Mouse (Mus musculus) thymus, adult 2 months (tissue): ENCODE results near the gene Fam173a. TPM values are rescaled to one million over a fixed set of nuclear protein-coding genes. Genes with fewer than 3 reads are reported as not detected.
A peak's percentile ranks its signal among the peaks of the same experiment; 100 is the strongest.

Source experiments
- DNase-seq: peaks from one replicate; pipeline ENCODE4 v3.0.0; 2021
- H3K27ac ChIP-seq: fragments of 200-500 bp; 2 replicates; pipeline ENCODE4 v1.5.1; 2012; ENCODE audit warnings: low read length, control low read depth; ENCODE audit not compliant: control insufficient read depth, insufficient read depth
- H3K27me3 ChIP-seq: fragments of 200-500 bp; 2 replicates; pipeline ENCODE4 v1.6.1; 2012; ENCODE audit warnings: mild to moderate bottlenecking, low read length, moderate library complexity, mixed read lengths; ENCODE audit not compliant: control insufficient read depth, insufficient read depth
- H3K36me3 ChIP-seq: fragments of 200-500 bp; 2 replicates; pipeline ENCODE4 v1.6.1; 2012; ENCODE audit warnings: mild to moderate bottlenecking, low read length, moderate library complexity; ENCODE audit not compliant: control insufficient read depth, insufficient read depth
- H3K4me1 ChIP-seq: fragments of 200-500 bp; replicated peaks from 2 replicates; pipeline ENCODE4 v1.6.1; 2012; ENCODE audit warnings: low read length; ENCODE audit not compliant: control insufficient read depth, insufficient read depth
- H3K4me3 ChIP-seq: fragments of 200-500 bp; 2 replicates; pipeline ENCODE4 v1.5.1; 2012; ENCODE audit warnings: mild to moderate bottlenecking, low read length, control low read depth, moderate library complexity; ENCODE audit not compliant: control insufficient read depth, insufficient read depth
- CTCF ChIP-seq: fragments of 200-500 bp; IDR thresholded peaks from 2 replicates; pipeline ENCODE4 v1.5.1; 2012; ENCODE audit warnings: mild to moderate bottlenecking, control low read depth, low read length, moderate library complexity, borderline replicate concordance; ENCODE audit not compliant: control insufficient read depth, poor library complexity, insufficient read depth; ENCODE audit errors: extremely low read depth
- POLR2A ChIP-seq: fragments of 200-500 bp; IDR thresholded peaks from 2 replicates; pipeline ENCODE4 v1.6.1; 2012; ENCODE audit warnings: mild to moderate bottlenecking, low read length, control low read depth, moderate library complexity; ENCODE audit not compliant: control insufficient read depth, poor library complexity, insufficient read depth; ENCODE audit errors: extremely low read depth
- WGBS: fragments of 180-500 bp; shearing (Covaris S2); methylation state at CpG from one replicate; pipeline ENCODE4 v1.1.7; 2018; 5-methylcytosine and 5-hydroxymethylcytosine counted together
- polyA plus RNA-seq: library from polyadenylated mRNA; depleted of rRNA; stranded (reverse); fragments of >200 nt; gene quantifications from 2 replicates; pipeline ENCODE4 v1.2.3, GENCODE M21; 2012

Fam173a gene
- polyA plus RNA-seq, 1 experiment: 162 TPM

- H3K36me3 ChIP-seq: no peaks in the 10 kb centered on the region; the same call in 1 of the 2 replicates
- 86% methylated on average over 6 of the region's 6 CpGs for WGBS
- no peak overlapping the region for H3K27ac ChIP-seq
- TF ChIP-seq POLR2A (no peak), CTCF (no peak)
- H3K27me3 ChIP-seq: no peaks in the 10 kb centered on the region
- H3K4me1 ChIP-seq: peaks cover 15% of the 10 kb centered on the region
- H3K4me3 ChIP-seq: no peak overlapping the region
- DNase-seq: no peak
Observed at GRCm38 (mm10) chr17:25781339-25781738, 11.4 kb downstream of the Fam173a start.

- no peak for TF ChIP-seq CTCF
- no peak for TF ChIP-seq POLR2A
- Histone ChIP-seq H3K27me3 (no peaks in the 10 kb centered on the region), H3K4me3 (no peak overlapping the region), H3K36me3 (no peaks in the 10 kb centered on the region; the same call in 1 of the 2 replicates), H3K4me1 (peaks cover 8% of the 10 kb centered on the region), H3K27ac (no peak overlapping the region)
- 96% methylated on average over 5 of the region's 5 CpGs for WGBS
- DNase-seq: no peak
Observed at GRCm38 (mm10) chr17:25777948-25778347, 14.8 kb downstream of the Fam173a start.

GRCm38 (mm10) chr17:25775318-25776062 lies 17.2 kb downstream of the Fam173a start:
- no peaks in the 10 kb centered on the region for H3K36me3 ChIP-seq
- DNase-seq: no peak
- H3K4me3 ChIP-seq: no peak overlapping the region
- H3K27ac ChIP-seq: no peak overlapping the region
- 79% methylated on average over 10 of the region's 10 CpGs for WGBS
- no peak for TF ChIP-seq POLR2A
- no peaks in the 10 kb centered on the region for H3K27me3 ChIP-seq
- H3K4me1 ChIP-seq: peaks cover 8% of the 10 kb centered on the region

- under 1% methylated on average over 37 of the region's 37 CpGs for WGBS
Observed at GRCm38 (mm10) chr17:25773549-25774120, 19.1 kb downstream of the Fam173a start, which contains the start of gene Narfl. Gene Narfl, plus strand, starts transcription at chr17:25773776.

GRCm38 (mm10) chr17:25769331-25769730 lies 23.4 kb downstream of the Fam173a start:
- Histone ChIP-seq H3K4me3 (no peak overlapping the region), H3K36me3 (no peaks in the 10 kb centered on the region), H3K27me3 (no peaks in the 10 kb centered on the region), H3K27ac (no peak overlapping the region), H3K4me1 (peaks cover 5% of the 10 kb centered on the region)
- 56% methylated on average over 9 of the region's 9 CpGs for WGBS
- DNase-seq: no peak
- TF ChIP-seq POLR2A (no peak), CTCF (no peak)

More at GRCm38 (mm10) chr17:25773549-25774120, 19.1 kb downstream of the Fam173a start, which contains the start of gene Narfl:
- Histone ChIP-seq H3K4me1 (peaks cover 8% of the 10 kb centered on the region), H3K36me3 (no peaks in the 10 kb centered on the region), H3K27ac (no peak within 1 kb of the TSS), H3K4me3 (peak within 1 kb of the TSS; percentile 82), H3K27me3 (no peaks in the 10 kb centered on the region)
- peak; percentile 97 for DNase-seq
- peak; percentile 60; the same call in 1 of the 2 replicates for TF ChIP-seq POLR2A
- peak; percentile 98 for TF ChIP-seq CTCF

GRCm38 (mm10) chr17:25765886-25766285 lies 26.8 kb downstream of the Fam173a start:
- no peak for DNase-seq
- 78% methylated on average over 5 of the region's 5 CpGs for WGBS
- H3K36me3 ChIP-seq: no peaks in the 10 kb centered on the region
- no peak overlapping the region for H3K27ac ChIP-seq
- no peaks in the 10 kb centered on the region for H3K27me3 ChIP-seq
- no peak overlapping the region for H3K4me3 ChIP-seq
- TF ChIP-seq POLR2A (no peak), CTCF (no peak)
- H3K4me1 ChIP-seq: no peaks in the 10 kb centered on the region
